Mouse (Mus musculus): ENCODE data around the gene Tmem17. TPM values are rescaled to one million over a fixed set of nuclear protein-coding genes. Genes with fewer than 3 reads are reported as not detected.

Gene Tmem17
- 0.62 and 1.0 TPM in 2 replicates for polyA plus RNA-seq (2012; ENCODE audit: low replicate concordance)

DNA sequence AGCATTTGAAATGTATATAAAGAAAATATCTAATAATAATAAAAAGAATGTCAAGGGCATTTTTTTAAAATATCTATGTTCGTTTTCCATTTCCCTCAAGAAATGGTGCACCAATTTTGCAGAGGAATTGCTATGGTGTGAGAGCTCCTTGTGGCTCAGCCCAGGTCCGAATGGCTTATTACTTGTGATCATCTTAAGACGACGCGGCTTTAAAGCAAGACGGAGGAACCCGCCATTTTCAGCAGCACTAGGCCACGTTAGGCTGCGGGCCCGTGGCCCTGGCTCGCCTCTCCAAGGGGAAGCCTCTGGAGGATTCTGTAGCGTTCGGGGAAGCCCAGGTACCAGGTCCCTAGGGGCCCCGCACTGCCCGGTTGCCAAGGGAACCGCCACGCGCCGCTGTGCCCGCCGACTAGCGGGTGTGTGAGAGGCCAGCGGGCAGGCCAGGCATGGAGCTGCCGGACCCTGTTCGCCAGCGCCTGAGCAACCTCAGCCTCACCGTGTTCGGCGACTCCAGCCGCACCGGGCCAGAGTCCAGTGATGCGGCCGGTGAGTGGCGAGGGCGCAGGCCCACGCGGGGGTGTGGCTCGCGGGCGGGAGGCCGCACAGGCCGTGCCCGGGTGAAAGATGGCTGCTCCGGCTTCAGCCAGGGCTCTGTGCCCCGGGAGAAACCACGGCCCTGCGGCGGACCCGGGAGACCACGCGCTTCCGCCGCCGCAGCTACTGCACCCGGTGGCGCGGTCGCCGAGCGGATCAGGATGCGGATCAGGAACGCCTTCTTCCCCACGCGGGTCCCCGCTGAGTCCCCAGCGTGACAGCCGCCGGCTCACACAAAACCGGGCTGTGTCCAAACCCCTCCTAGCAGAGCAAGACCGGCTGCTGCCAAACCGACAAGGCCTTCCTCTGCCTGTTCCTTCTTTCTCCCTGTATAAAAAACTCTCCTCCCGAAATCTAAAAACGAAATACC, at the start of gene Tmem17:
TSS of gene Tmem17 (plus strand) at position 51 of the 964 bp plus-strand sequence.

Other genes starting within 250 kb of the Tmem17 start
- 0.26 and 0.33 TPM in 2 replicates for gene Ehbp1, start 169.8 kb upstream of the Tmem17 start, polyA plus RNA-seq (2012; ENCODE audit: low replicate concordance)

All from hematopoietic multipotent progenitor cell, adult 10-12 weeks (in vitro differentiated cells).